Mouse (Mus musculus) left cerebral cortex, postnatal 36 days (tissue): ENCODE measurements at regions not wholly inside any gene's neighbourhood (a gene's known extent, or its start where the extent isn't known, plus 50 kb on each side); places are given as distances from the start of the nearest gene placed in this dataset.

ENCODE experiments used
- DNase-seq, 2 experiments: peaks; one replicate each; pipeline ENCODE4 v3.0.0; 2021 to 2022; ENCODE audit warnings: low spot score in 2 of 2, mixed read lengths in 1 of 2
- intact Hi-C: fragments of 180-260 bp; cut with DNase I; formaldehyde crosslinking; loops from one replicate; pipeline ENCODE4 v1.15.1; 2025

- intact Hi-C loops = no loop called here
- DNase-seq = peak; percentile 30 to 71
These were observed 151.3 kb upstream of the Plxna4 start for GRCm38 (mm10) chr6:32739162-32739745.

GRCm38 (mm10) chr6:32728706-32729105 lies 140.7 kb upstream of the Plxna4 start:
- DNase-seq = no peak
- intact Hi-C loops = no loop called here

- intact Hi-C loops = no loop called here
- DNase-seq = no peak
These were observed 138.6 kb upstream of the Plxna4 start for GRCm38 (mm10) chr6:32726571-32726970.

GRCm38 (mm10) chr6:32717860-32718259 lies 129.9 kb upstream of the Plxna4 start:
- DNase-seq = no peak
- intact Hi-C loops = loop anchor here (10.0 kb wide), 1 partner anchor 113 kb away; no protein-coding TSS in a partner anchor

GRCm38 (mm10) chr6:32715137-32715536 lies 127.1 kb upstream of the Plxna4 start:
- intact Hi-C loops = loop anchor here (10.0 kb wide), 1 partner anchor 110 kb away; no protein-coding TSS in a partner anchor
- peak; percentile 32 to 49 for DNase-seq

DNA sequence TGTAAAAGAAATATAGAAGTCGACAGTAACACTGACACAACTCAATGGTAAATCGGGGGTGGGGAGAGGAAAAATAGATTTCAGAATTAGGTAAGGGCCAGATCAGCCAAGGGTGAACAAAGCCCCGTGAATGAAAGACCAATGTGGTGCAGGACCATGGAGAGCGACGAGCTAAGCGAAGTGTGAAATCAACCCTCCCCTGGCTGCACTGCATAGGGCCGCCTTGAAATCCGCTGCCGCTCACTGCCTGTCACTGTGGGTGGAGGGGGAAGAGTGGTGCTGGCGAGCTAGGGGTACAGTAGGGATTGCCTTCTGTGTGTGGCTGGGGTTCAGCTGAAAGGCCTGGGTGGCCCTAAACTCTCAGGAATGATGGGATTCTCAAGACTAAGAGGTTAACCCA lies 122.2 kb upstream of the Plxna4 start:
- intact Hi-C loops = loop anchor here (10.0 kb wide), 1 partner anchor 105 kb away; no protein-coding TSS in a partner anchor

DNA sequence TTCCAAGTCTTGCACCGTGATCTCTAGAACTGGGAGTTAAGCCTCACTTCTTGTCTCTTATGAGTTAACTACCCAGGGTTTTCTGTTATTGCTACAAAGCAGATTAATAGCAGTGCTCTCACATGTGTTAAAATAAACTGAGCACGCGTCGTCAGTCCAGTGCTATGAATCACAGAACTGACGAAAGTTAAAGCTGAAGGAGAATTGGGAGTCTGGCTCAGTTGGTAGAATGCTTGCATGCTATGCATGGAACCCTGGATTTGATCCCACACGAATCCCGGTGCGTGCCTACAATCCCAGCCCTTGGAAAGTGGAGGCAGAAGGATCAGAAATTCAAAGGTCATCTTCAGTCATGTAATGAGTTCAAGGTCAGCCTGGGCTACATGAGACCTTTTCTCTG lies 121.6 kb upstream of the Plxna4 start:
- intact Hi-C loops = no loop called here
- no peak for DNase-seq

More for the DNA sequence above, 122.2 kb upstream of the Plxna4 start:
- no peak for DNase-seq

GRCm38 (mm10) chr6:32707417-32707816 lies 119.4 kb upstream of the Plxna4 start:
- intact Hi-C loops = no loop called here
- no peak for DNase-seq

DNA sequence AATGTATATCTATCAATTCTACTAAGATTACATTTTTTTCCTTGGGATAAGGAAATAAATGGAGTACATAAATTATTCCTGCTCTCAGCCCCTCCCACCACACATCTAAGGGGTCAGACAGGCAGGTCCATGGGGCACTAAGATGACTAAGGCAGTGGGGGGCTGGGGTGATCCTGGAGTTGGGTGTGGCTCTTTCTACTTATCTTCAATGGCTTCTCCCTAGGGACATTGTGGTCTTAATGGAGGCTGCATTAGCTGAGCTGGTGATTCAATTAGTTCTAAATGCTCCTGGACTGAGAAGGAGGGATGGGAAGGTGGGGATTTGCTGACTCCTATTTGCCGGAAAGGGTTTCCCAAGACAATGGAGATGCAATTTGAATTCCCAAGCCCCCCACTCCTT lies 118.4 kb upstream of the Plxna4 start:
- no peak for DNase-seq
- intact Hi-C loops = no loop called here

- no peak for DNase-seq
- intact Hi-C loops = no loop called here
These were observed 115.5 kb upstream of the Plxna4 start for GRCm38 (mm10) chr6:32703466-32703865.

DNA sequence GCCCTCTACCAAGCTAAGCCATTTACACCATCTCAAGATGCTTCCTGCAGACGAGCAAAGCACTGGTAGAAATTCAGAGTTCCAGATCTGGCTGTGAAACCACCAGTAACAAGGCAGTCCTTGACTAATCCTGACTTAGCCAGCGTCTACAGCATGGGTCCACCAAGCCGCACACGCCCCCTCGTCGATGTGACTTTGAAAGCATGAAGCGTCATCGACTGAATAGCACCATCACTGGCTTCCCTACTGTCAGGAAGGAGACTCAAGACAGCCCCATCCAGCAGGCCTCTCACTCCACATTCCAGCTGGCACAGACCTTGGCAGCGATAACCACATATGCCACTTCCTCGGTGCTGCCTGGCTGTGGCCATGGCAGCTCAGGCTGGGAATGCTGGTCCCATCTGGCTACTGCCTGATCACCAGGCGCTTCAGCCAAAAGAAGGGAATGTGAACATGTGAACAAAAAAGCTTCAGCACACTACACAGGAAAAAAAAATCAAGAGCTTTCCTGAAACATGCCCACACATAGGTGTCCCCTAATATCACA lies 114.3 kb upstream of the Plxna4 start:
- DNase-seq = no peak
- intact Hi-C loops = no loop called here

GRCm38 (mm10) chr6:32699811-32700210 lies 111.8 kb upstream of the Plxna4 start:
- intact Hi-C loops = no loop called here

GRCm38 (mm10) chr6:32697771-32698270 lies 109.8 kb upstream of the Plxna4 start:
- intact Hi-C loops = no loop called here
- DNase-seq = no peak

More at GRCm38 (mm10) chr6:32699811-32700210, 111.8 kb upstream of the Plxna4 start:
- no peak for DNase-seq

DNA sequence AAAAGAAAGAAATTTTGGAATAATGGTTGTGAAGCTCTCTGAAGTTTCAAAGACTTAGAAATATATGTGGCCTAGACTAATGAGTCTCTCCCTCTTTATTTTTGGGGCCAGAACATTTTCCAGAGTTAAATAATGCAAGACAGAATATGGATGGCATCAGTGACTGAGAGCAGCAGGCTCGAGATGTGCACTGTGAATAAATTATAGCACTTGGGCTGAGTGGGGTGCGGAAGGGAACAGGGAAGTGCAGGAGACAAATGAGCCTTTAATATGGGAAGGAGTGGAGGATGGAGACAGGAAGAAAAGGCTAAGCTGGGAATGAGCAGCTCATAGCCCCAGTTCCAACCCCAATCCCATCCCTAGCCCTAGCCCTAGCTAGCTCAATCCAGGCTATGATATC lies 108.0 kb upstream of the Plxna4 start:
- intact Hi-C loops = no loop called here
- no peak for DNase-seq

- intact Hi-C loops = no loop called here
- no peak for DNase-seq
These were observed 84.6 kb upstream of the Plxna4 start for GRCm38 (mm10) chr6:32672552-32672951.

DNA sequence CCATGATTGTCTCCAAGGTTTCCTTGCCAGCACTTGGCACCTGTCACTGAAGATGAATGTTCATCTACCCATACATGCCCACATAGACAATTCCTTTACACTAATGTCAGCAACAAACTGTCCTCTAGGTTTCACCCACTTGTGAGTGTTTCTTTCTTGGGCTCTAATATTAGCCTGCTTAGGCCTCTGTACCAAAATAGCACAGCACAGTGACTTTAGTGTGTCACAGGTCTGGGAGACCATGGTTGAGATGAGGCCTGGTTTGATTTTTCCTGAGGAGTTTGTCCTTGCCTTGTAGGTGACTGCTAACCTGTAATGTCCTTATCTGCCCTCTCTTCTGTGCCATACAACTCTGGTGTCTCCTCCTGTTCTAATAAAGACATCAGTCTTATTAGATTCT lies 71.8 kb upstream of the Plxna4 start:
- intact Hi-C loops = no loop called here
- DNase-seq = no peak

GRCm38 (mm10) chr6:32657378-32657777 lies 69.4 kb upstream of the Plxna4 start:
- intact Hi-C loops = no loop called here
- no peak for DNase-seq

- DNase-seq = no peak
- intact Hi-C loops = no loop called here
These were observed 66.2 kb upstream of the Plxna4 start for GRCm38 (mm10) chr6:32654188-32654587.

GRCm38 (mm10) chr6:32644016-32644415 lies 56.0 kb upstream of the Plxna4 start:
- DNase-seq = no peak
- intact Hi-C loops = no loop called here

DNA sequence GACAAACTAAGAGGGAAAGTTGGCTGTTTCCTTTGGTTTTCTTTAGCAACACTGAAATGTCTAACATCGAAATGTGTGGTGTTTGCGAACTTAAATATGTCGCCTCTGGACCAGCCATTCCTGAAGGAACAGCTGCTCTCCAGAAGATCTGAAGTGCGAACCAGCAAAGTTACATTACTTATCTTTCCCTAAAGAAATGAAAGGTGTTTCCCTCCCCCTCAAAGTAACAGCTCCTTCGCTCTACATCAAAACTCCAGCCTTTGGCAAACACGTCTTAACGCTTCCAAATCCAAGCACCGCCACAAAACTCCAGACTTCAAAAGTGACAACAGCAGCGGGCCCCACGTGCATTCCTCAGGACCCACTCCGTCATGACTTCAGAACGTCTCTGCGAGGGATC lies 50.9 kb upstream of the Plxna4 start:
- intact Hi-C loops = loop anchor here (5.0 kb wide), 1 partner anchor 37 kb away; no protein-coding TSS in a partner anchor
- DNase-seq = peak in 1 of 2 experiments; percentile 44
